Mouse (Mus musculus): ENCODE data around the gene Lrrc36. TPM values are rescaled to one million over a fixed set of nuclear protein-coding genes. Genes with fewer than 3 reads are reported as not detected.

The Lrrc36 gene
- polyA plus RNA-seq, 1 experiment from 2014 or later = not detected

- Histone ChIP-seq H3K4me1 (ENCODE audit: control insufficient read depth, insufficient read depth, low read length) (peaks cover 31% of the 10 kb centered on the region), H3K36me3 (ENCODE audit: control insufficient read depth, insufficient read depth, low read length) (no peaks in the 10 kb centered on the region)
These were observed 62.8 kb downstream of the Lrrc36 start for GRCm38 (mm10) chr8:105476161-105476560.

GRCm38 (mm10) chr8:105476628-105477413 lies 63.5 kb downstream of the Lrrc36 start:
- Histone ChIP-seq H3K27me3 (ENCODE audit: control insufficient read depth, insufficient read depth, low read length) (peaks cover 15% of the 10 kb centered on the region), H3K4me1 (ENCODE audit: control insufficient read depth, insufficient read depth, low read length) (peaks cover 32% of the 10 kb centered on the region), H3K36me3 (ENCODE audit: control insufficient read depth, insufficient read depth, low read length) (no peaks in the 10 kb centered on the region), H3K9ac (ENCODE audit: low read length) (no peak overlapping the region), H3K27ac (replicated peaks; ENCODE audit: low read depth, low read length) (no peak overlapping the region), H3K9me3 (ENCODE audit: control insufficient read depth, low read length) (no peaks in the 10 kb centered on the region), H3K4me3 (ENCODE audit: low read depth, low read length) (no peak overlapping the region), H3K4me2 (ENCODE audit: low read depth, severe bottlenecking) (no peak overlapping the region)
- ATAC-seq (ENCODE audit: insufficient number of reproducible peaks, low FRiP score, low TSS enrichment, low read depth) (no peak), DNase-seq (ENCODE audit: low spot score) (peak; percentile 74)
- 38% methylated on average over 25 of the region's 25 CpGs for WGBS

More at GRCm38 (mm10) chr8:105476161-105476560, 62.8 kb downstream of the Lrrc36 start:
- Histone ChIP-seq H3K27ac (replicated peaks; ENCODE audit: low read depth, low read length) (no peak overlapping the region), H3K9me3 (ENCODE audit: control insufficient read depth, low read length) (no peaks in the 10 kb centered on the region), H3K4me3 (ENCODE audit: low read depth, low read length) (no peak overlapping the region), H3K27me3 (ENCODE audit: control insufficient read depth, insufficient read depth, low read length) (peaks cover 15% of the 10 kb centered on the region), H3K4me2 (ENCODE audit: low read depth, severe bottlenecking) (no peak overlapping the region), H3K9ac (ENCODE audit: low read length) (no peak overlapping the region)
- WGBS = 84% methylated on average over 7 of the region's 7 CpGs
- ATAC-seq (ENCODE audit: insufficient number of reproducible peaks, low FRiP score, low TSS enrichment, low read depth) = no peak
- DNase-seq (ENCODE audit: low spot score) = no peak

GRCm38 (mm10) chr8:105477792-105478191 lies 64.4 kb downstream of the Lrrc36 start:
- Histone ChIP-seq H3K4me1 (ENCODE audit: control insufficient read depth, insufficient read depth, low read length) (peaks cover 27% of the 10 kb centered on the region), H3K27me3 (ENCODE audit: control insufficient read depth, insufficient read depth, low read length) (peaks cover 10% of the 10 kb centered on the region), H3K27ac (replicated peaks; ENCODE audit: low read depth, low read length) (no peak overlapping the region), H3K9me3 (ENCODE audit: control insufficient read depth, low read length) (no peaks in the 10 kb centered on the region), H3K9ac (ENCODE audit: low read length) (no peak overlapping the region), H3K36me3 (ENCODE audit: control insufficient read depth, insufficient read depth, low read length) (no peaks in the 10 kb centered on the region), H3K4me3 (ENCODE audit: low read depth, low read length) (no peak overlapping the region), H3K4me2 (ENCODE audit: low read depth, severe bottlenecking) (no peak overlapping the region)
- ATAC-seq (ENCODE audit: insufficient number of reproducible peaks, low FRiP score, low TSS enrichment, low read depth) = no peak
- DNase-seq (ENCODE audit: low spot score) = no peak
- 85% methylated on average over 3 of the region's 3 CpGs for WGBS

GRCm38 (mm10) chr8:105481013-105481412 lies 67.6 kb downstream of the Lrrc36 start:
- Histone ChIP-seq H3K36me3 (ENCODE audit: control insufficient read depth, insufficient read depth, low read length) (no peaks in the 10 kb centered on the region), H3K27me3 (ENCODE audit: control insufficient read depth, insufficient read depth, low read length) (no peaks in the 10 kb centered on the region), H3K27ac (replicated peaks; ENCODE audit: low read depth, low read length) (peak overlapping the region; percentile 24), H3K4me2 (ENCODE audit: low read depth, severe bottlenecking) (no peak overlapping the region), H3K4me1 (ENCODE audit: control insufficient read depth, insufficient read depth, low read length) (peaks cover 14% of the 10 kb centered on the region), H3K9me3 (ENCODE audit: control insufficient read depth, low read length) (no peaks in the 10 kb centered on the region), H3K9ac (ENCODE audit: low read length) (no peak overlapping the region), H3K4me3 (ENCODE audit: low read depth, low read length) (no peak overlapping the region)
- DNase-seq (ENCODE audit: low spot score) (peak; percentile 35), ATAC-seq (ENCODE audit: insufficient number of reproducible peaks, low FRiP score, low TSS enrichment, low read depth) (0 out of 2 replicates have a peak, but pooled peaks have one; percentile 14)
- WGBS = 39% methylated on average over 2 of the region's 2 CpGs

- 72% methylated on average over 6 of the region's 6 CpGs for WGBS
- Histone ChIP-seq H3K4me3 (ENCODE audit: low read depth, low read length) (no peak overlapping the region), H3K9ac (ENCODE audit: low read length) (no peak overlapping the region), H3K36me3 (ENCODE audit: control insufficient read depth, insufficient read depth, low read length) (no peaks in the 10 kb centered on the region), H3K4me2 (ENCODE audit: low read depth, severe bottlenecking) (no peak overlapping the region), H3K27me3 (ENCODE audit: control insufficient read depth, insufficient read depth, low read length) (no peaks in the 10 kb centered on the region), H3K27ac (replicated peaks; ENCODE audit: low read depth, low read length) (peak overlapping the region; percentile 24), H3K4me1 (ENCODE audit: control insufficient read depth, insufficient read depth, low read length) (peaks cover 14% of the 10 kb centered on the region), H3K9me3 (ENCODE audit: control insufficient read depth, low read length) (no peaks in the 10 kb centered on the region)
- DNase-seq (ENCODE audit: low spot score) (peak; percentile 68), ATAC-seq (ENCODE audit: insufficient number of reproducible peaks, low FRiP score, low TSS enrichment, low read depth) (no peak)
These were observed 68.1 kb downstream of the Lrrc36 start for GRCm38 (mm10) chr8:105481453-105481852.

- DNase-seq (ENCODE audit: low spot score) (no peak), ATAC-seq (ENCODE audit: insufficient number of reproducible peaks, low FRiP score, low TSS enrichment, low read depth) (no peak)
- Histone ChIP-seq H3K27me3 (ENCODE audit: control insufficient read depth, insufficient read depth, low read length) (no peaks in the 10 kb centered on the region), H3K4me1 (ENCODE audit: control insufficient read depth, insufficient read depth, low read length) (peaks cover 10% of the 10 kb centered on the region), H3K27ac (replicated peaks; ENCODE audit: low read depth, low read length) (no peak overlapping the region), H3K9me3 (ENCODE audit: control insufficient read depth, low read length) (no peaks in the 10 kb centered on the region), H3K4me2 (ENCODE audit: low read depth, severe bottlenecking) (no peak overlapping the region), H3K36me3 (ENCODE audit: control insufficient read depth, insufficient read depth, low read length) (no peaks in the 10 kb centered on the region), H3K4me3 (ENCODE audit: low read depth, low read length) (no peak overlapping the region), H3K9ac (ENCODE audit: low read length) (no peak overlapping the region)
- 80% methylated on average over 8 of the region's 8 CpGs for WGBS
These were observed 68.8 kb downstream of the Lrrc36 start for GRCm38 (mm10) chr8:105482123-105482522.

GRCm38 (mm10) chr8:105483212-105484029 lies 70.0 kb downstream of the Lrrc36 start:
- 23% methylated on average over 14 of the region's 14 CpGs for WGBS
- Histone ChIP-seq H3K4me3 (ENCODE audit: low read depth, low read length) (no peak overlapping the region), H3K9me3 (ENCODE audit: control insufficient read depth, low read length) (no peaks in the 10 kb centered on the region), H3K36me3 (ENCODE audit: control insufficient read depth, insufficient read depth, low read length) (no peaks in the 10 kb centered on the region), H3K9ac (ENCODE audit: low read length) (no peak overlapping the region), H3K4me2 (ENCODE audit: low read depth, severe bottlenecking) (no peak overlapping the region), H3K27me3 (ENCODE audit: control insufficient read depth, insufficient read depth, low read length) (no peaks in the 10 kb centered on the region), H3K27ac (replicated peaks; ENCODE audit: low read depth, low read length) (no peak overlapping the region), H3K4me1 (ENCODE audit: control insufficient read depth, insufficient read depth, low read length) (peaks cover 10% of the 10 kb centered on the region)
- ATAC-seq (ENCODE audit: insufficient number of reproducible peaks, low FRiP score, low TSS enrichment, low read depth) = 0 out of 2 replicates have a peak, but pooled peaks have one; percentile 14
- DNase-seq (ENCODE audit: low spot score) = peak; percentile 74

- Histone ChIP-seq H3K9ac (ENCODE audit: low read length) (no peak overlapping the region), H3K9me3 (ENCODE audit: control insufficient read depth, low read length) (no peaks in the 10 kb centered on the region), H3K4me1 (ENCODE audit: control insufficient read depth, insufficient read depth, low read length) (peaks cover 10% of the 10 kb centered on the region), H3K4me3 (ENCODE audit: low read depth, low read length) (no peak overlapping the region), H3K27me3 (ENCODE audit: control insufficient read depth, insufficient read depth, low read length) (no peaks in the 10 kb centered on the region), H3K4me2 (ENCODE audit: low read depth, severe bottlenecking) (no peak overlapping the region), H3K36me3 (ENCODE audit: control insufficient read depth, insufficient read depth, low read length) (no peaks in the 10 kb centered on the region), H3K27ac (replicated peaks; ENCODE audit: low read depth, low read length) (no peak overlapping the region)
- DNase-seq (ENCODE audit: low spot score) (no peak), ATAC-seq (ENCODE audit: insufficient number of reproducible peaks, low FRiP score, low TSS enrichment, low read depth) (0 out of 2 replicates have a peak, but pooled peaks have one; percentile 14)
- 29% methylated on average over 3 of the region's 3 CpGs for WGBS
These were observed 70.6 kb downstream of the Lrrc36 start for GRCm38 (mm10) chr8:105484030-105484368.

All from limb, embryonic 11.5 days (tissue).